Mouse (Mus musculus): ENCODE data around the gene Mtfr1l. TPM values are rescaled to one million over a fixed set of nuclear protein-coding genes. Genes with fewer than 3 reads are reported as not detected.
"Not testable (repeated sequence)": the region's sequence is repeated elsewhere in the genome, so short reads cannot be mapped to it uniquely, and the experiment has no call there.

Gene Mtfr1l
- polyA plus RNA-seq, 1 experiment from 2014 or later: 137 TPM

DNA sequence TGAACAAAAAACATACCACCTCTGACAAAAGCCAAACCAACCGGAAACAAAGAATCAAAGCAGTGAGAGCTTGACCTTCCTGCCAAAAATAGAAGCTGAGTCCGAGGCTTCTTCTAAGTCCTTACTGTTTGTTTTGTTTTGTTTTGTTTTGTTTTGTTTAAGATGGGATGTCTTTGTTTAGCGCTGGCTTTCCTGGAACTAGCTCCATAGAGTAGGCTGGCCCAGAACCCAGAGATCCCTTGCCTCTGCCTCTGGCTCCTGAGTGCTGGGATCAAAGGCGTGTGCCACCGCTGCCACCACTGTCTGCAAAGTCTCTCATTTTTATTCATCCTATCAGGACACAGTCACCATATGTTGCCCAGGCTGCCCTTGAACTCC, 39.7 kb downstream of the Mtfr1l start:
- Histone ChIP-seq H3K36me3 (ENCODE audit: insufficient read depth, low read length) (no peaks in the 10 kb centered on the region), H3K4me3 (replicated peaks; ENCODE audit: low read depth, low read length) (no peak overlapping the region), H3K4me2 (ENCODE audit: low read length) (no peak overlapping the region), H3K27ac (0 out of 2 replicates have a peak overlapping the region, but pooled peaks have one; percentile 62), H3K4me1 (replicated peaks; ENCODE audit: insufficient read depth, low read length) (peaks cover 15% of the 10 kb centered on the region; the same call in 1 of the 2 replicates), H3K9me3 (replicated peaks; ENCODE audit: low read length) (no peaks in the 10 kb centered on the region), H3K9ac (ENCODE audit: low read depth, low read length) (no peak overlapping the region), H3K27me3 (ENCODE audit: insufficient read depth, low read length) (no peaks in the 10 kb centered on the region)
- ATAC-seq (replicated peaks; ENCODE audit: low FRiP score, low read depth) (no peak), DNase-seq (ENCODE audit: low spot score) (no peak)
- WGBS: 59% methylated on average over 5 of the region's 5 CpGs
- no peak for TF ChIP-seq CTCF (IDR thresholded peaks at IDR 0.05; ENCODE audit: low read depth)

DNA sequence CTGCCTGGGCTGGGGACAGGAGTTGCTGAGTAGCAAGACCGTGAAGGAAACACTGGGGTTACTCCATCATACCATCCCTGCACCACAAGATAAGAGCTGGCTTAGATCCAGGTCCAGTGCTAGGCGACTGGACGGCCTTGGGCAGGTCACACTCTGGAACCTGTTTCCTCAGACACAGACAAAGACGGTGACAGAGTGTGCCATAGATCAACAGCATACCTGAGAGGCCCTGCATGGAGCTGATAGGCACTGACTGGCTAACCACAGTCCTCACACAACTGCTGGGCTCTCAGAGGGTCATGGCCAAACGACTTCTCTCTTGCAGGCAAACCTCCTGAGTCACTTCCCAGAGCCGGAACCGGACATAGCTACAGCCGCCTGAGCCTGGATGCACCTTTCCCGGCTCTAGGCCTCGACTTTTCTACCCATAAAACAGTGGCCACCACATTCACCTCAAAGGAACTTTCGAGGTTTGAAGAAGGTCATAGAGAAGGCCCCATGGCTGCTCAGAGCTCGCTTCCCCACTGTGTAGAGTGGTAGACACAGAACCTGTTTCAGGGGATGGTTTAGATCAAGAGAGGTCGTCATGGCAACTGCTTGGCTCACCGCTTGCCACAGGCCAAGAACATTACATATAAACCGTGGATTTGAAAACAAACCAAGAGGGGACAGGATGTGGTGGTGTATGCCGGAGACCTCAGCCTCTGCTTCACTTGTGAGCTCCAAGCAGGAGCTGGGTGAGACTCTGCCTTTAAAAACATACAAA, 40.2 kb downstream of the Mtfr1l start:
- Histone ChIP-seq H3K27me3 (ENCODE audit: insufficient read depth, low read length) (no peaks in the 10 kb centered on the region), H3K9ac (ENCODE audit: low read depth, low read length) (no peak overlapping the region), H3K4me2 (ENCODE audit: low read length) (no peak overlapping the region), H3K36me3 (ENCODE audit: insufficient read depth, low read length) (no peaks in the 10 kb centered on the region), H3K27ac (peak overlapping the region; percentile 62; the same call in 1 of the 2 replicates), H3K4me1 (replicated peaks; ENCODE audit: insufficient read depth, low read length) (peaks cover 15% of the 10 kb centered on the region; the same call in 1 of the 2 replicates), H3K4me3 (replicated peaks; ENCODE audit: low read depth, low read length) (no peak overlapping the region), H3K9me3 (replicated peaks; ENCODE audit: low read length) (no peaks in the 10 kb centered on the region)
- no peak for ATAC-seq (replicated peaks; ENCODE audit: low FRiP score, low read depth)
- TF ChIP-seq CTCF (IDR thresholded peaks at IDR 0.05; ENCODE audit: low read depth): no peak
- DNase-seq (ENCODE audit: low spot score): no peak
- WGBS: 55% methylated on average over 16 of the region's 16 CpGs

DNA sequence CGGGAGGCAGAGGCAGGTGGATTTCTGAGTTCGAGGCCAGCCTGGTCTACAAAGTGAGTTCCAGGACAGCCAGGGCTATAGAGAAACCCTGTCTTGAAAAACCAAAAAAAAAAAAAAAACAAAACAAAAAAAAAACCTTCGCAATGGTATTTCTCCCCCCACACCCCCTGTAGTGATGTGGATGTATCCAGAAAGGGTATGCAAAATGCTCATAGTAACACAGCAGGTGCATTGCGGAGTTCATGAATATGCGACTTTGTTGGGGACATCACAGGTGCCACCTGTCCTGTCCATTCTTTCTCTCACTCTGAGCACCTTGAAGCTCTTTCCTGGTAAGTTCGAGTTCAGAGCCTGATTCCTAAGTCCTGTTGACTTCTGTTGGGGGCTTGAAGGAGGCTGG, 41.0 kb downstream of the Mtfr1l start:
- peaks cover 15% of the 10 kb centered on the region; the same call in 1 of the 2 replicates for H3K4me1 ChIP-seq (replicated peaks; ENCODE audit: insufficient read depth, low read length)
- not testable (repeated sequence) for H3K9me3 ChIP-seq (replicated peaks; ENCODE audit: low read length); H3K4me2 ChIP-seq (ENCODE audit: low read length); DNase-seq (ENCODE audit: low spot score); H3K9ac ChIP-seq (ENCODE audit: low read depth, low read length); H3K27ac ChIP-seq; ATAC-seq (replicated peaks; ENCODE audit: low FRiP score, low read depth); H3K27me3 ChIP-seq (ENCODE audit: insufficient read depth, low read length); H3K4me3 ChIP-seq (replicated peaks; ENCODE audit: low read depth, low read length); H3K36me3 ChIP-seq (ENCODE audit: insufficient read depth, low read length)
- 93% methylated on average over 6 of the region's 6 CpGs for WGBS

- no peak for DNase-seq (ENCODE audit: low spot score)
- ATAC-seq (replicated peaks; ENCODE audit: low FRiP score, low read depth): no peak
Measured at GRCm38 (mm10) chr4:134491716-134492115, 43.5 kb downstream of the Mtfr1l start.

GRCm38 (mm10) chr4:134489986-134490665, 45.1 kb downstream of the Mtfr1l start:
- Histone ChIP-seq H3K27ac (no peak overlapping the region), H3K9ac (ENCODE audit: low read depth, low read length) (no peak overlapping the region), H3K4me2 (ENCODE audit: low read length) (no peak overlapping the region), H3K9me3 (replicated peaks; ENCODE audit: low read length) (no peaks in the 10 kb centered on the region), H3K4me3 (replicated peaks; ENCODE audit: low read depth, low read length) (no peak overlapping the region), H3K36me3 (ENCODE audit: insufficient read depth, low read length) (no peaks in the 10 kb centered on the region), H3K4me1 (replicated peaks; ENCODE audit: insufficient read depth, low read length) (peaks cover 3% of the 10 kb centered on the region; the same call in 1 of the 2 replicates), H3K27me3 (ENCODE audit: insufficient read depth, low read length) (no peaks in the 10 kb centered on the region)
- TF ChIP-seq CTCF (IDR thresholded peaks at IDR 0.05; ENCODE audit: low read depth): no peak
- ATAC-seq (replicated peaks; ENCODE audit: low FRiP score, low read depth): no peak
- WGBS: 75% methylated on average over 11 of the region's 11 CpGs
- DNase-seq (ENCODE audit: low spot score): peak; percentile 67

More at GRCm38 (mm10) chr4:134491716-134492115, 43.5 kb downstream of the Mtfr1l start:
- no peak for TF ChIP-seq CTCF (IDR thresholded peaks at IDR 0.05; ENCODE audit: low read depth)
- no peak overlapping the region for H3K9ac ChIP-seq (ENCODE audit: low read depth, low read length)
- no peak overlapping the region for H3K27ac ChIP-seq
- H3K36me3 ChIP-seq (ENCODE audit: insufficient read depth, low read length): no peaks in the 10 kb centered on the region
- no peak overlapping the region for H3K4me3 ChIP-seq (replicated peaks; ENCODE audit: low read depth, low read length)
- H3K27me3 ChIP-seq (ENCODE audit: insufficient read depth, low read length): no peaks in the 10 kb centered on the region
- no peaks in the 10 kb centered on the region for H3K9me3 ChIP-seq (replicated peaks; ENCODE audit: low read length)
- 62% methylated on average over 6 of the region's 6 CpGs for WGBS
- no peak overlapping the region for H3K4me2 ChIP-seq (ENCODE audit: low read length)
- peaks cover 9% of the 10 kb centered on the region; the same call in 1 of the 2 replicates for H3K4me1 ChIP-seq (replicated peaks; ENCODE audit: insufficient read depth, low read length)

DNA sequence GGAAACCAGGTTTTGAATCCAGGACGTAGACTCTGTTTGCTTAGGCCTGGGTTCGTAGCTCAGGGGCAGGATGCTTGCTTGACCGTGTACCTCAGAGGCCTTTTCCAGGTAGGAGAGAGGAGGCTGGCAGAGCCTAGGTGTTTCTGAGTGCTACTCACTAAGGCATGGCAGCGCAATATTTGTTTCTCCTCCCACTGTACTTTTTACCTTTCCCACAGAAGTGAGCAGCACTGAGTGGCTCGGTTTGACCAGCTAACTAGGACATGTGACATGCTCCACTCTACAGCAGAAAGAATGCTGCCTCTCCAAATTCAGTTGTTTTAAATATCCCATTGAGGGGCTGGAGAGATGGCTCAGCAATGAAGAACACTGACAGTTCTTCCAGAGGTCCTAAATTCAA, 47.0 kb downstream of the Mtfr1l start:
- DNase-seq (ENCODE audit: low spot score): no peak
- TF ChIP-seq CTCF (IDR thresholded peaks at IDR 0.05; ENCODE audit: low read depth): no peak
- no peak for ATAC-seq (replicated peaks; ENCODE audit: low FRiP score, low read depth)

More for the DNA sequence above, 47.0 kb downstream of the Mtfr1l start:
- Histone ChIP-seq H3K36me3 (ENCODE audit: insufficient read depth, low read length) (no peaks in the 10 kb centered on the region), H3K27ac (no peak overlapping the region), H3K9ac (ENCODE audit: low read depth, low read length) (no peak overlapping the region), H3K27me3 (ENCODE audit: insufficient read depth, low read length) (no peaks in the 10 kb centered on the region), H3K4me2 (ENCODE audit: low read length) (no peak overlapping the region), H3K9me3 (replicated peaks; ENCODE audit: low read length) (no peaks in the 10 kb centered on the region), H3K4me3 (replicated peaks; ENCODE audit: low read depth, low read length) (no peak overlapping the region), H3K4me1 (replicated peaks; ENCODE audit: insufficient read depth, low read length) (no peaks in the 10 kb centered on the region)
- 86% methylated on average over 5 of the region's 5 CpGs for WGBS

Measured in kidney, postnatal 0 days (tissue).